Mouse (Mus musculus): Measurements from ENCODE around the gene Wfdc6b.
"Not testable (repeated sequence)": the region's sequence is repeated elsewhere in the genome, so short reads cannot be mapped to it uniquely, and the experiment has no call there.

Gene Wfdc6b

GRCm38 (mm10) chr2:164613471-164613870 is at the start of gene Wfdc6b, which contains the start of gene Wfdc8:
Gene Wfdc6b, plus strand, starts transcription at chr2:164613522.
Gene Wfdc8, minus strand, starts transcription at chr2:164613626.
- DNase-seq (ENCODE audit: inconsistent ontology term) = not testable (repeated sequence)

- no peak for DNase-seq (ENCODE audit: inconsistent ontology term)
Observed at GRCm38 (mm10) chr2:164564346-164564745, 49.0 kb upstream of the Wfdc6b start.

- no peak for DNase-seq (ENCODE audit: inconsistent ontology term)
Observed at GRCm38 (mm10) chr2:164566997-164567396, 46.3 kb upstream of the Wfdc6b start.

GRCm38 (mm10) chr2:164567460-164567859 is 45.9 kb upstream of the Wfdc6b start:
- DNase-seq (ENCODE audit: inconsistent ontology term) = no peak

GRCm38 (mm10) chr2:164573359-164573758 is 40.0 kb upstream of the Wfdc6b start, which contains the start of gene Spint3:
Gene Spint3, minus strand, starts transcription at chr2:164573459.
- not testable (repeated sequence) for DNase-seq (ENCODE audit: inconsistent ontology term)

- DNase-seq (ENCODE audit: inconsistent ontology term) = not testable (repeated sequence)
Observed at GRCm38 (mm10) chr2:164585025-164585725, 28.1 kb upstream of the Wfdc6b start, which contains the start of gene Wfdc6a. Gene Wfdc6a, minus strand, starts transcription at chr2:164585447.

- DNase-seq (ENCODE audit: inconsistent ontology term) = peak; percentile 45
Observed at GRCm38 (mm10) chr2:164592014-164592413, 21.3 kb upstream of the Wfdc6b start.

- DNase-seq (ENCODE audit: inconsistent ontology term) = no peak
Observed at GRCm38 (mm10) chr2:164593494-164593893, 19.8 kb upstream of the Wfdc6b start, which contains the start of gene Eppin. Gene Eppin, minus strand, starts transcription at chr2:164593594.

- DNase-seq (ENCODE audit: inconsistent ontology term) = no peak
Observed at GRCm38 (mm10) chr2:164600179-164600578, 13.1 kb upstream of the Wfdc6b start.

GRCm38 (mm10) chr2:164603482-164603881 is 9.8 kb upstream of the Wfdc6b start:
- no peak for DNase-seq (ENCODE audit: inconsistent ontology term)

- DNase-seq (ENCODE audit: inconsistent ontology term) = peak; percentile 40
Observed at GRCm38 (mm10) chr2:164604411-164604810, 8.9 kb upstream of the Wfdc6b start.

GRCm38 (mm10) chr2:164608781-164609180 is 4.5 kb upstream of the Wfdc6b start:
- peak; percentile 14 for DNase-seq (ENCODE audit: inconsistent ontology term)

GRCm38 (mm10) chr2:164615386-164615785 is 2.1 kb downstream of the Wfdc6b start:
- DNase-seq (ENCODE audit: inconsistent ontology term) = no peak

GRCm38 (mm10) chr2:164619050-164619449 is 5.7 kb downstream of the Wfdc6b start:
- DNase-seq (ENCODE audit: inconsistent ontology term) = no peak

GRCm38 (mm10) chr2:164621775-164622174 is 8.5 kb downstream of the Wfdc6b start:
- DNase-seq (ENCODE audit: inconsistent ontology term) = no peak

- DNase-seq (ENCODE audit: inconsistent ontology term) = no peak
Observed at GRCm38 (mm10) chr2:164635266-164635665, 21.9 kb downstream of the Wfdc6b start.

GRCm38 (mm10) chr2:164638696-164639095 is 25.4 kb downstream of the Wfdc6b start, which contains the start of gene Wfdc16:
Gene Wfdc16, minus strand, starts transcription at chr2:164638796.
- DNase-seq (ENCODE audit: inconsistent ontology term) = no peak

GRCm38 (mm10) chr2:164641129-164641528 is 27.8 kb downstream of the Wfdc6b start:
- DNase-seq (ENCODE audit: inconsistent ontology term) = peak; percentile 11

- no peak for DNase-seq (ENCODE audit: inconsistent ontology term)
Observed at GRCm38 (mm10) chr2:164641881-164642673, 28.8 kb downstream of the Wfdc6b start.

- DNase-seq (ENCODE audit: inconsistent ontology term) = no peak
Observed at GRCm38 (mm10) chr2:164655858-164656257, 42.5 kb downstream of the Wfdc6b start, which contains the start of gene Wfdc10. Gene Wfdc10, plus strand, starts transcription at chr2:164656046.

- DNase-seq (ENCODE audit: inconsistent ontology term) = no peak
Observed at GRCm38 (mm10) chr2:164656483-164656882, 43.2 kb downstream of the Wfdc6b start, which contains the start of gene Wfdc9. Gene Wfdc9, minus strand, starts transcription at chr2:164656583.

- DNase-seq (ENCODE audit: inconsistent ontology term) = no peak
Observed at GRCm38 (mm10) chr2:164664851-164665250, 51.5 kb downstream of the Wfdc6b start.

Measured in Muller cell, postnatal 12 days (primary cell).